ENCODE assay signal across 8 mouse cellular contexts in genomic region chr4:143151267-143151666, GRCm38 (mm10).
DNase-seq lines count a peak whose midpoint lies in the region; ATAC-seq and TF ChIP-seq lines count a peak whose summit lies in the region.

No protein-coding gene starts in this region.

- no peaks in the 10 kb centered on the region for H3K9me3 ChIP-seq in heart, postnatal 0 days (replicated peaks; ENCODE audit: control insufficient read depth, low read length)

- no peak for DNase-seq in heart, postnatal 0 days (ENCODE audit: low spot score)
- no peak for DNase-seq in heart, postnatal 25 days (ENCODE audit: low spot score)
- DNase-seq in thymus, adult 2 months = peak; percentile 23
- DNase-seq in thymus, postnatal 10 days (ENCODE audit: low spot score in 2 of 2) = no peak
- DNase-seq in Muller cell, postnatal 12 days (ENCODE audit: inconsistent ontology term) = no peak

- TF ChIP-seq POLR2A in thymus, adult 2 months (IDR thresholded peaks at IDR 0.05; ENCODE audit: control insufficient read depth, extremely low read depth, insufficient read depth, low read length, poor library complexity) = no peak
- TF ChIP-seq POLR2A in embryonic fibroblast, embryonic 13.5 days (IDR thresholded peaks at IDR 0.05; ENCODE audit: low read depth, low read length) = no peak

- no peak overlapping the region for H3K4me3 ChIP-seq in heart, postnatal 0 days (ENCODE audit: low read depth, low read length)
- H3K4me3 ChIP-seq in thymus, adult 2 months (ENCODE audit: control insufficient read depth, insufficient read depth, low read length) = no peak overlapping the region
- no peak overlapping the region for H3K4me3 ChIP-seq in embryonic fibroblast, embryonic 13.5 days (ENCODE audit: insufficient read depth, low read length)

- H3K36me3 ChIP-seq in heart, postnatal 0 days (replicated peaks; ENCODE audit: control insufficient read depth, insufficient read depth, low read length) = 0 out of 2 replicates have a peak, but pooled peaks cover 4% of the 10 kb centered on the region
- no peaks in the 10 kb centered on the region for H3K36me3 ChIP-seq in thymus, adult 2 months (ENCODE audit: control insufficient read depth, insufficient read depth, low read length)

- peak; percentile 41 for TF ChIP-seq CTCF in heart, postnatal 0 days (IDR thresholded peaks at IDR 0.05; ENCODE audit: low read depth)
- TF ChIP-seq CTCF in thymus, adult 2 months (IDR thresholded peaks at IDR 0.05; ENCODE audit: borderline replicate concordance, control insufficient read depth, extremely low read depth, insufficient read depth, low read length, poor library complexity) = no peak
- TF ChIP-seq CTCF in embryonic fibroblast, embryonic 13.5 days (IDR thresholded peaks at IDR 0.05; ENCODE audit: borderline replicate concordance, insufficient read depth, low read length) = peak; percentile 32; the same call in 1 of the 2 replicates

- 57% methylated on average over 1 of the region's 1 CpGs for WGBS in heart, postnatal 0 days
- WGBS in thymus, adult 2 months = 88% methylated on average over 1 of the region's 1 CpGs

- H3K9ac ChIP-seq in heart, postnatal 0 days (replicated peaks; ENCODE audit: low read depth, low read length) = no peak overlapping the region

- no peaks in the 10 kb centered on the region for H3K27me3 ChIP-seq in heart, postnatal 0 days (ENCODE audit: control insufficient read depth, insufficient read depth, low read length)
- H3K27me3 ChIP-seq in thymus, adult 2 months (ENCODE audit: control insufficient read depth, insufficient read depth, low read length) = no peaks in the 10 kb centered on the region

- H3K4me2 ChIP-seq in heart, postnatal 0 days (ENCODE audit: low read depth, low read length) = no peak overlapping the region

- TF ChIP-seq EP300 in heart, postnatal 0 days (IDR thresholded peaks at IDR 0.05; ENCODE audit: low read depth) = no peak

- intact Hi-C loops in heart, postnatal 25 days (cut with DNase I) = loop anchor here (2.0 kb wide), 1 partner anchor 38 kb away; no protein-coding TSS in a partner anchor

- H3K27ac ChIP-seq in heart, postnatal 0 days (ENCODE audit: low read depth) = no peak overlapping the region
- H3K27ac ChIP-seq in thymus, adult 2 months (ENCODE audit: control insufficient read depth, insufficient read depth, low read length) = no peak overlapping the region
- no peak overlapping the region for H3K27ac ChIP-seq in embryonic fibroblast, embryonic 13.5 days (ENCODE audit: insufficient read depth, low read length)

- no peak for ATAC-seq in heart, postnatal 0 days (ENCODE audit: insufficient read depth, low read depth)
- peak; percentile 51; the same call in 1 of the 2 replicates for ATAC-seq in monocyte, adult 5-6 weeks (replicated peaks; ENCODE audit: insufficient number of reproducible peaks, low FRiP score, low TSS enrichment, poor library complexity, severe bottlenecking)
- no peak for ATAC-seq in activated CD4-positive, CD25-positive, alpha-beta regulatory T cell, adult 4 months

- H3K4me1 ChIP-seq in heart, postnatal 0 days (ENCODE audit: control insufficient read depth, insufficient read depth) = peaks cover 30% of the 10 kb centered on the region
- H3K4me1 ChIP-seq in thymus, adult 2 months (replicated peaks; ENCODE audit: control insufficient read depth, insufficient read depth, low read length) = 0 out of 2 replicates have a peak, but pooled peaks cover 3% of the 10 kb centered on the region
- H3K4me1 ChIP-seq in embryonic fibroblast, embryonic 13.5 days (ENCODE audit: control insufficient read depth, insufficient read depth, low read length) = peaks cover 2% of the 10 kb centered on the region; the same call in 1 of the 2 replicates
